ENCODE assay signal across 15 mouse cellular contexts in the genomic region with DNA sequence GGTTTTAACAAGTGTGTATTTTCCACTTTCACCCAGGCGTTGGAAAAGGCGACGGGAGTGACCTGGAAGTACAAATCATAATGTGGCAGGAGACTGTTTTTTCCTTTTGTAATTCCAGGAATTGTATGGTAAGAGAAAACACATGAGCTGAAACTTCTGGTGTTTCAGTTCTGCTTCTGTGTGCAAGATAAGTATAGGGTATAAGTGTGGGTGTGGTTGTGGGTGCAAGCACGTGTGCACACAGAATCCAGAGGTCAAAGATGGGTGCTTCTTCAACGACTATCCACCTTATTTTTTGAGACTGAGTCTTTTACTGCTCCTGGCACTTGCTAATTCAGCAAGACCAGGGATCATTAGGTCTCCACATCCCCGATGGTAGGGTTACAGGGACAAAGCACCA.
"Had no signal": no experiment of that assay in that cellular context is flagged by ENCODE, and none has a peak within 500 bp of the region (broad histone marks: within the 10 kb centered on the region; RNA-seq: fewer than 3 reads in every experiment).

No protein-coding gene starts in this region.

- H3K27me3 ChIP-seq: limb, embryonic 13.5 days; midbrain, embryonic 12.5 days; neural tube, embryonic 13.5 days; stomach, embryonic 15.5 days had no signal

- H3K9me3 ChIP-seq: limb, embryonic 13.5 days; midbrain, embryonic 12.5 days; neural tube, embryonic 13.5 days; stomach, embryonic 15.5 days had no signal

- H3K4me2 ChIP-seq: limb, embryonic 13.5 days; midbrain, embryonic 12.5 days; neural tube, embryonic 13.5 days; stomach, embryonic 15.5 days had no signal

- H3K36me3 ChIP-seq: limb, embryonic 13.5 days; midbrain, embryonic 12.5 days; neural tube, embryonic 13.5 days; stomach, embryonic 15.5 days had no signal

- H3K4me3 ChIP-seq: limb, embryonic 13.5 days; midbrain, embryonic 12.5 days; neural tube, embryonic 13.5 days; stomach, embryonic 15.5 days had no signal

- DNase-seq: kidney, adult 9 months; kidney, postnatal 36 days; lung, adult 18-20 months; right cerebral cortex, adult 18-20 months; right cerebral cortex, postnatal 25 days; thymus, postnatal 36 days had no signal

- H3K27ac ChIP-seq: kidney, postnatal 0 days; limb, embryonic 13.5 days; liver, embryonic 14.5 days; midbrain, embryonic 12.5 days; neural tube, embryonic 13.5 days; stomach, embryonic 15.5 days had no signal

- H3K9ac ChIP-seq: limb, embryonic 13.5 days; liver, embryonic 14.5 days; midbrain, embryonic 12.5 days; neural tube, embryonic 13.5 days; stomach, embryonic 15.5 days had no signal

- H3K4me1 ChIP-seq: limb, embryonic 13.5 days; midbrain, embryonic 12.5 days; neural tube, embryonic 13.5 days; stomach, embryonic 15.5 days had no signal

- ATAC-seq: hindbrain, embryonic 16.5 days; inflammation-experienced regulatory T-cells, adult 6 months; midbrain, embryonic 16.5 days had no signal
